Mouse (Mus musculus) B cell, adult 2 months (primary cell): ENCODE results near the gene Abca9.

Source experiments
- DNase-seq, 2 experiments: peaks; one replicate each; pipeline ENCODE4 v3.0.0; 2022

Gene Abca9

DNA sequence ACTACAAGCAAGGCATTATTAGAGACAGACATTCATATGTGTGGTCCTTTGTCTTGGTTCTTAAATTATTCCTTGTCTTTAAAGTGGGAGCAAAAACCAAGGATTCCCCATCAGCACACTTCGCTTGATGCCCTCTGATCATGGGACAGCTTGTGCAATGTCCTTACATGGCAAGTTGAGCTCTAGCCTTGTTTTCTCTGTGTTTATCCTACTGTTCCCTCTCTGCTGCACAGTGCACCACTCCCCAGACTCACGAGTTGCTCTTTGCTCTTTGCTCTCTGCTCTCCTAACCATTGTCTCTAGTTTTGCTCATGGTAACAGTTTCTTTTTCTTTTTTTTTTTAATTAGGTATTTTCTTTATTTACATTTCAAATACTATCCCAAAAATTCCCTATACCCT, 107.9 kb downstream of the Abca9 start:
- DNase-seq = no peak

DNA sequence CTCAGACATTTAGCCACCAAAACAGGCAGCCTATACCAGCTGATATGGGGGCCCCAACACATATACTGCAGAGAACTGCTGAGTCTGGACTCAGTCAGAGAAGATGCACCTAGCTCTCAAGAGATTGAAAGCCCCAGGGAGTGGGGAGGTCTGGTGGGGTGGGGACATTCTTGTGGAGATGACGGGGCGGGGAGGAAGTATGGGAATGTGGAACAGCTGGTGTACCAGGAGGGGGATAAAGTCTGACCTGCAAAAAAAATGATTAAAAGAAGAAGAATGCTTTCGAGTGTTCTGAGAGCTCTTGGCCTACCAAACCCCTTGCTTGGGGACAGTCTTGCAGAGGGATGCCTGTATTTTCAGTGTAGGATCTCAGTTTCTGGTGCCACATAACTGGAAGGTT, 114.3 kb downstream of the Abca9 start:
- no peak for DNase-seq
